Mouse (Mus musculus): Measurements from ENCODE around the gene Gm47283. TPM values are rescaled to one million over a fixed set of nuclear protein-coding genes. Genes with fewer than 3 reads are reported as not detected.
"Not testable (repeated sequence)": the region's sequence is repeated elsewhere in the genome, so short reads cannot be mapped to it uniquely, and the experiment has no call there.

Gm47283 gene
- not detected in 2 replicates for total RNA-seq (2021)
- long read RNA-seq = 0 reads

GRCm38 (mm10) chrY:90784438-90784837, at the start of gene Gm47283:
Gm47283 (plus strand) TSS chrY:90784738.
- not testable (repeated sequence) for DNase-seq

- DNase-seq = not testable (repeated sequence)
These were observed 49.2 kb upstream of the Gm47283 start for GRCm38 (mm10) chrY:90735181-90735895.

- DNase-seq = not testable (repeated sequence)
These were observed 48.1 kb upstream of the Gm47283 start for GRCm38 (mm10) chrY:90736217-90737000.

GRCm38 (mm10) chrY:90737606-90738430, 46.7 kb upstream of the Gm47283 start:
- DNase-seq = no peak

GRCm38 (mm10) chrY:90738431-90738680, 46.2 kb upstream of the Gm47283 start:
- DNase-seq = no peak

- DNase-seq = peak; percentile 37
These were observed 45.6 kb upstream of the Gm47283 start for GRCm38 (mm10) chrY:90738841-90739530.

GRCm38 (mm10) chrY:90739531-90740012, 45.0 kb upstream of the Gm47283 start:
- peak; percentile 16 for DNase-seq

- peak; percentile 16 for DNase-seq
These were observed 44.5 kb upstream of the Gm47283 start for GRCm38 (mm10) chrY:90740013-90740561.

GRCm38 (mm10) chrY:90741006-90741405, 43.5 kb upstream of the Gm47283 start:
- peak; percentile 14 for DNase-seq

- peak; percentile 49 for DNase-seq
These were observed 42.9 kb upstream of the Gm47283 start for GRCm38 (mm10) chrY:90741452-90742260.

GRCm38 (mm10) chrY:90742261-90743052, 42.1 kb upstream of the Gm47283 start:
- DNase-seq = peak; percentile 7

GRCm38 (mm10) chrY:90743053-90743810, 41.3 kb upstream of the Gm47283 start:
- DNase-seq = peak; percentile 34

GRCm38 (mm10) chrY:90743811-90744220, 40.7 kb upstream of the Gm47283 start:
- peak; percentile 8 for DNase-seq

GRCm38 (mm10) chrY:90744381-90744981, 40.1 kb upstream of the Gm47283 start:
- DNase-seq = peak; percentile 93

GRCm38 (mm10) chrY:90745256-90745655, 39.3 kb upstream of the Gm47283 start:
- not testable (repeated sequence) for DNase-seq

- DNase-seq = not testable (repeated sequence)
These were observed 29.8 kb upstream of the Gm47283 start, which contains the start of gene Gm21860 for GRCm38 (mm10) chrY:90754721-90755120. Gm21860 (minus strand) TSS chrY:90754821.

- DNase-seq = not testable (repeated sequence)
These were observed 54.5 kb downstream of the Gm47283 start, which contains the start of gene Gm21748 for GRCm38 (mm10) chrY:90839077-90839476. Gm21748 (minus strand) TSS chrY:90839177.
